Mouse (Mus musculus) bone marrow, adult 2 months (tissue): ENCODE data around the gene Ccn2. TPM values are rescaled to one million over a fixed set of nuclear protein-coding genes. Genes with fewer than 3 reads are reported as not detected.
A peak's percentile ranks its signal among the peaks of the same experiment; 100 is the strongest.

Experiments used
- H3K27ac ChIP-seq: fragments of 200-500 bp; 2 replicates; pipeline ENCODE4 v1.5.1; 2012; ENCODE audit warnings: low read depth, mild to moderate bottlenecking, control low read depth, inconsistent platforms, low read length; ENCODE audit not compliant: control insufficient read depth, poor library complexity, insufficient read depth
- H3K4me1 ChIP-seq: fragments of 200-500 bp; 2 replicates; pipeline ENCODE4 v1.6.1; 2011; ENCODE audit warnings: low read length; ENCODE audit not compliant: control insufficient read depth, insufficient read depth
- H3K4me3 ChIP-seq: fragments of 200-500 bp; replicated peaks from 2 replicates; pipeline ENCODE3; 2011; ENCODE audit warnings: mild to moderate bottlenecking, low read depth, low read length, control low read depth; ENCODE audit not compliant: control insufficient read depth
- CTCF ChIP-seq: fragments of 200-500 bp; IDR thresholded peaks from 2 replicates; pipeline ENCODE4 v1.5.1; 2011; ENCODE audit warnings: low read length, control low read depth; ENCODE audit not compliant: control insufficient read depth, insufficient read depth
- POLR2A ChIP-seq: fragments of 200-500 bp; IDR thresholded peaks from 2 replicates; pipeline ENCODE4 v1.6.1; 2011; ENCODE audit warnings: low read depth, mild to moderate bottlenecking, control low read depth, low read length, borderline replicate concordance; ENCODE audit not compliant: control insufficient read depth
- WGBS: fragments of 180-500 bp; shearing (Covaris S2); methylation state at CpG from one replicate; pipeline ENCODE4 v1.1.7; 2018; 5-methylcytosine and 5-hydroxymethylcytosine counted together
- polyA plus RNA-seq: library from polyadenylated mRNA; stranded (reverse); fragments of >200 nt; gene quantifications from 2 replicates; pipeline ENCODE4 v1.2.4, GENCODE M21; 2011; ENCODE audit warnings: low replicate concordance; ENCODE audit not compliant: missing spikeins, insufficient read depth, insufficient read length

The Ccn2 gene
- polyA plus RNA-seq = 13.0 and 21.3 TPM in 2 replicates

GRCm38 (mm10) chr10:24595250-24596002 is at the start of gene Ccn2:
Gene Ccn2, plus strand, starts transcription at chr10:24595442.
- peak within 1 kb of the TSS; percentile 61; the same call in 1 of the 2 replicates for H3K27ac ChIP-seq
- 2% methylated on average over 53 of the region's 53 CpGs for WGBS
- peak within 1 kb of the TSS; percentile 54 for H3K4me3 ChIP-seq
- no peaks in the 10 kb centered on the region for H3K4me1 ChIP-seq
- TF ChIP-seq CTCF = no peak
- peak; percentile 31; the same call in 1 of the 2 replicates for TF ChIP-seq POLR2A

- Histone ChIP-seq H3K4me3 (no peak overlapping the region), H3K27ac (no peak overlapping the region), H3K4me1 (no peaks in the 10 kb centered on the region)
- WGBS = 88% methylated on average over 1 of the region's 1 CpGs
- TF ChIP-seq CTCF = no peak
- no peak for TF ChIP-seq POLR2A
Observed at GRCm38 (mm10) chr10:24552870-24553269, 42.4 kb upstream of the Ccn2 start.

GRCm38 (mm10) chr10:24554091-24554490 is 41.2 kb upstream of the Ccn2 start:
- H3K4me3 ChIP-seq = no peak overlapping the region
- 64% methylated on average over 2 of the region's 2 CpGs for WGBS
- no peaks in the 10 kb centered on the region for H3K4me1 ChIP-seq
- no peak overlapping the region for H3K27ac ChIP-seq
- TF ChIP-seq CTCF (no peak), POLR2A (no peak)

- WGBS = 73% methylated on average over 2 of the region's 2 CpGs
- Histone ChIP-seq H3K4me3 (no peak overlapping the region), H3K4me1 (no peaks in the 10 kb centered on the region), H3K27ac (no peak overlapping the region)
- TF ChIP-seq CTCF (no peak), POLR2A (no peak)
Observed at GRCm38 (mm10) chr10:24558366-24558765, 36.9 kb upstream of the Ccn2 start.

GRCm38 (mm10) chr10:24569691-24570420 is 25.4 kb upstream of the Ccn2 start:
- no peak overlapping the region for H3K27ac ChIP-seq
- 89% methylated on average over 2 of the region's 2 CpGs for WGBS
- H3K4me3 ChIP-seq = no peak overlapping the region
- no peaks in the 10 kb centered on the region for H3K4me1 ChIP-seq
- TF ChIP-seq CTCF = no peak
- TF ChIP-seq POLR2A = no peak

GRCm38 (mm10) chr10:24572044-24572960 is 22.9 kb upstream of the Ccn2 start:
- WGBS = 79% methylated on average over 4 of the region's 4 CpGs
- Histone ChIP-seq H3K4me1 (no peaks in the 10 kb centered on the region), H3K4me3 (no peak overlapping the region), H3K27ac (no peak overlapping the region)
- TF ChIP-seq POLR2A (no peak), CTCF (no peak)

GRCm38 (mm10) chr10:24573484-24573883 is 21.8 kb upstream of the Ccn2 start:
- WGBS = 79% methylated on average over 3 of the region's 3 CpGs
- Histone ChIP-seq H3K4me1 (no peaks in the 10 kb centered on the region), H3K27ac (no peak overlapping the region), H3K4me3 (no peak overlapping the region)
- no peak for TF ChIP-seq CTCF
- TF ChIP-seq POLR2A = no peak

GRCm38 (mm10) chr10:24581076-24581475 is 14.2 kb upstream of the Ccn2 start:
- no peak overlapping the region for H3K4me3 ChIP-seq
- no peak overlapping the region for H3K27ac ChIP-seq
- WGBS = 72% methylated on average over 3 of the region's 3 CpGs
- H3K4me1 ChIP-seq = no peaks in the 10 kb centered on the region
- TF ChIP-seq POLR2A (no peak), CTCF (no peak)
